Mouse (Mus musculus) left cerebral cortex, postnatal 4 days (tissue): ENCODE results near the gene Sult2a4. TPM values are rescaled to one million over a fixed set of nuclear protein-coding genes. Genes with fewer than 3 reads are reported as not detected.
"Not testable (repeated sequence)": the region's sequence is repeated elsewhere in the genome, so short reads cannot be mapped to it uniquely, and the experiment has no call there.

Experiments used
- DNase-seq: peaks from one replicate; pipeline ENCODE4 v3.0.0-alpha.2; 2022
- intact Hi-C: fragments of 180-260 bp; cut with DNase I; formaldehyde crosslinking; loops from one replicate; pipeline ENCODE4 v1.15.1; 2025
- total RNA-seq, 2 experiments: library from RNA; stranded (reverse); gene quantifications; 2 replicates each; pipeline ENCODE4 v1.2.3; 2021

Gene Sult2a4
- not detected for total RNA-seq

DNA sequence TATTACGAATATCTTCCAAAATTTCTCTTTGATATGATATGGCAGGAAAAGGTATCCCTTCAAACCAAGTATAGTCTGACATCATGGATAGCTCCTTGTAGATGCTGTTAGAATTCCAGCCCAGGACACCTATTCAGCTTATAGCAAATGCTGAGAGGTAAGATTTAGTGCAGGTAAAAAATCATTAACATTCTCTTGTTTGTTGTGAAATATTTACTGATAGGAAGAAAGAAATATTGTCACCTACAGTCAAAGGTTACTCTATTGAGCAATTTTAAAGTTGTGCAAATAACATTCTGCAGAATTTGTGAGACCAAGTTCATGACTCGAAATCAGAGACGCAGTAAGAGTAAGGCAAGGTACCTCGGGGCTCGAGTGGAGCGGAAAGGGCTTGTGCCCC, at the start of gene Sult2a4:
Gene Sult2a4 (minus strand): TSS at position 101 of the 400 bp plus-strand sequence.
- intact Hi-C loops, DNase-seq: not testable (repeated sequence)

DNA sequence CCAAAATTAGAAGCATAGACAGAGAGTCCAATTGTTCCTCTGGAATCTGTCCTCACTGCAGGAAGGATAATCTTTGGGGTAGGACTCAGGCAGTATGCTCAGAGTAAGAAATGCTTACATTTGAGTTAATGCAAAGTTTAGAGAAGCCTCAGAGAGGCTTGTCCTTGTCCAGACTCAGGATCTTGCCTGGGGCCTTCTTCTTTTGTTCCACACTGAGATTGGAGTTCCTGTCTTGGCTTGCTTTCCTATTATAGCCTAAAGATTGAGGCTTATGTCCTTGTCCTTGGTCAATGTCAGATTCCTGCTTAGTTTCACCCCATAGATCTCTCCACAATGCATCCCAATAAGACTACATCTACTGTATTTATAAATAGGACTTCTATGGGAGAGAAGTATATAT, 41.4 kb upstream of the Sult2a4 start:
- intact Hi-C loops, DNase-seq: not testable (repeated sequence)

GRCm38 (mm10) chr7:14013083-14013482, 23.7 kb upstream of the Sult2a4 start:
- no peak for DNase-seq
- intact Hi-C loops, result no loop called here

GRCm38 (mm10) chr7:14010686-14011085, 21.3 kb upstream of the Sult2a4 start:
- intact Hi-C loops, result not testable (repeated sequence)

More at GRCm38 (mm10) chr7:14010686-14011085, 21.3 kb upstream of the Sult2a4 start:
- not testable (repeated sequence) for DNase-seq

Other genes starting within 250 kb of the Sult2a4 start
- not detected for gene Sult2a1, start 152.2 kb downstream of the Sult2a4 start, total RNA-seq
- gene Sult2a3, start 133.4 kb upstream of the Sult2a4 start, total RNA-seq, result not detected